Mouse (Mus musculus) lung, postnatal 25 days (tissue): ENCODE measurements around the gene Nfkbie.

Experiments
- DNase-seq: peaks from one replicate; pipeline ENCODE4 v3.0.0; 2022; ENCODE audit warnings: low spot score

Nfkbie gene

GRCm38 (mm10) chr17:45543115-45543514, 12.4 kb upstream of the Nfkbie start:
- no peak for DNase-seq

- DNase-seq = no peak
Measured at GRCm38 (mm10) chr17:45544001-45544872, 11.3 kb upstream of the Nfkbie start.

- DNase-seq = no peak
Measured at GRCm38 (mm10) chr17:45544873-45545277, 10.6 kb upstream of the Nfkbie start.

GRCm38 (mm10) chr17:45545278-45545961, 10.1 kb upstream of the Nfkbie start:
- no peak for DNase-seq

GRCm38 (mm10) chr17:45546941-45547340, 8.6 kb upstream of the Nfkbie start:
- no peak for DNase-seq

- no peak for DNase-seq
Measured at GRCm38 (mm10) chr17:45547461-45548190, 7.9 kb upstream of the Nfkbie start.

GRCm38 (mm10) chr17:45548541-45549512, 6.7 kb upstream of the Nfkbie start:
- DNase-seq = no peak

- no peak for DNase-seq
Measured at GRCm38 (mm10) chr17:45549617-45550181, 5.8 kb upstream of the Nfkbie start, which contains the start of gene Tmem151b. Tmem151b (minus strand) TSS chr17:45549677.

GRCm38 (mm10) chr17:45550253-45550652, 5.2 kb upstream of the Nfkbie start:
- no peak for DNase-seq

GRCm38 (mm10) chr17:45551249-45551796, 4.2 kb upstream of the Nfkbie start:
- DNase-seq = no peak

- DNase-seq = peak; percentile 79
Measured at GRCm38 (mm10) chr17:45551816-45552451, 3.6 kb upstream of the Nfkbie start.

GRCm38 (mm10) chr17:45553065-45553464, 2.4 kb upstream of the Nfkbie start:
- DNase-seq = no peak

- no peak for DNase-seq
Measured at GRCm38 (mm10) chr17:45554420-45554819, 1.1 kb upstream of the Nfkbie start.

GRCm38 (mm10) chr17:45556107-45556489, 595 bp downstream of the Nfkbie start:
- DNase-seq = no peak

- DNase-seq = no peak
Measured at GRCm38 (mm10) chr17:45556514-45557245, 1.2 kb downstream of the Nfkbie start.

GRCm38 (mm10) chr17:45557246-45557824, 1.8 kb downstream of the Nfkbie start:
- no peak for DNase-seq

GRCm38 (mm10) chr17:45557998-45558862, 2.7 kb downstream of the Nfkbie start:
- no peak for DNase-seq
